Mouse (Mus musculus) hindbrain, embryonic 14.5 days (tissue): ENCODE data around the gene Rbfox1. TPM values are rescaled to one million over a fixed set of nuclear protein-coding genes. Genes with fewer than 3 reads are reported as not detected.

Source experiments
- ATAC-seq: fragments of 200-750 bp; cut with Nextera tagmentation; 2 replicates; pipeline ENCODE4 v1.8.0; 2017; ENCODE audit warnings: moderate number of reproducible peaks, mild to moderate bottlenecking, moderate TSS enrichment, moderate library complexity; ENCODE audit not compliant: low FRiP score
- DNase-seq: peaks from one replicate; pipeline ENCODE4 v3.0.0-alpha.2; 2015; ENCODE audit warnings: low spot score
- H3K27ac ChIP-seq: fragments of 300-500 bp; sonication (generic); 2 replicates; pipeline ENCODE4 v1.5.1; 2014; ENCODE audit warnings: mild to moderate bottlenecking, moderate library complexity
- H3K27me3 ChIP-seq: fragments of 300-500 bp; sonication (generic); 2 replicates; pipeline ENCODE4 v1.6.1; 2014; ENCODE audit warnings: mild to moderate bottlenecking, low read length, mixed read lengths; ENCODE audit not compliant: control insufficient read depth, insufficient read depth
- H3K36me3 ChIP-seq: fragments of 300-500 bp; sonication (generic); replicated peaks from 2 replicates; pipeline ENCODE4 v1.6.1; 2014; ENCODE audit not compliant: control insufficient read depth, insufficient read depth
- H3K4me1 ChIP-seq: fragments of 300-500 bp; sonication (generic); replicated peaks from 2 replicates; pipeline ENCODE4 v1.6.1; 2014; ENCODE audit warnings: antibody characterized with exemption, low read length, mixed read lengths; ENCODE audit not compliant: control insufficient read depth, insufficient read depth
- H3K4me2 ChIP-seq: fragments of 300-500 bp; sonication (generic); replicated peaks from 2 replicates; pipeline ENCODE4 v1.6.1; 2014; ENCODE audit warnings: mild to moderate bottlenecking, moderate library complexity
- H3K4me3 ChIP-seq: fragments of 300-500 bp; sonication (generic); replicated peaks from 2 replicates; pipeline ENCODE4 v1.5.1; 2014; ENCODE audit warnings: mild to moderate bottlenecking, low read length
- H3K9ac ChIP-seq: fragments of 300-500 bp; sonication (generic); 2 replicates; pipeline ENCODE4 v1.6.1; 2014
- H3K9me3 ChIP-seq: fragments of 300-500 bp; sonication (generic); 2 replicates; pipeline ENCODE4 v1.6.1; 2016; ENCODE audit warnings: low read length; ENCODE audit not compliant: control insufficient read depth
- WGBS: fragments of 180-500 bp; shearing (Covaris S2); extraction: QIAGEN DNeasy Blood & Tissue Kit; methylation state at CpG from one replicate; pipeline ENCODE4 v1.1.7; 2014; 5-methylcytosine and 5-hydroxymethylcytosine counted together
- polyA plus RNA-seq: library from polyadenylated mRNA; unstranded; fragments of >200 nt; fragmentation: Nextera tagmentation; extraction: Ambion mirVana; gene quantifications from 2 replicates; pipeline ENCODE4 v1.2.1, GENCODE M21; 2014

Rbfox1 gene
- polyA plus RNA-seq, 1 experiment from 2014 or later = 217 TPM

- H3K9ac ChIP-seq = peak overlapping the region; percentile 85
- H3K4me1 ChIP-seq = peaks cover 21% of the 10 kb centered on the region
- H3K27me3 ChIP-seq = peaks cover 9% of the 10 kb centered on the region; the same call in 1 of the 2 replicates
- H3K36me3 ChIP-seq = no peaks in the 10 kb centered on the region
- no peaks in the 10 kb centered on the region for H3K9me3 ChIP-seq
- H3K4me2 ChIP-seq = peak overlapping the region; percentile 82
- ATAC-seq (no peak), DNase-seq (no peak)
- peak overlapping the region; percentile 94 for H3K27ac ChIP-seq
- WGBS = under 1% methylated on average over 18 of the region's 18 CpGs
- H3K4me3 ChIP-seq = peak overlapping the region; percentile 44
Observed at GRCm38 (mm10) chr16:7038639-7039260, 1153.6 kb downstream of the Rbfox1 start.

GRCm38 (mm10) chr16:7039404-7040367, 1154.5 kb downstream of the Rbfox1 start:
- Histone ChIP-seq H3K36me3 (no peaks in the 10 kb centered on the region), H3K27ac (peak overlapping the region; percentile 94), H3K4me2 (peak overlapping the region; percentile 82), H3K9me3 (no peaks in the 10 kb centered on the region), H3K4me1 (peaks cover 31% of the 10 kb centered on the region), H3K9ac (peak overlapping the region; percentile 85), H3K4me3 (peak overlapping the region; percentile 44), H3K27me3 (peaks cover 9% of the 10 kb centered on the region; the same call in 1 of the 2 replicates)
- ATAC-seq (peak; percentile 77; the same call in 1 of the 2 replicates), DNase-seq (no peak)
- WGBS = 1% methylated on average over 29 of the region's 30 CpGs

GRCm38 (mm10) chr16:7040691-7041090, 1155.5 kb downstream of the Rbfox1 start:
- H3K27ac ChIP-seq = peak overlapping the region; percentile 94
- peaks cover 33% of the 10 kb centered on the region for H3K4me1 ChIP-seq
- ATAC-seq = no peak
- H3K9me3 ChIP-seq = no peaks in the 10 kb centered on the region
- H3K27me3 ChIP-seq = peaks cover 9% of the 10 kb centered on the region; the same call in 1 of the 2 replicates
- peak overlapping the region; percentile 44 for H3K4me3 ChIP-seq
- no peaks in the 10 kb centered on the region for H3K36me3 ChIP-seq
- 25% methylated on average over 6 of the region's 6 CpGs for WGBS
- peak overlapping the region; percentile 82 for H3K4me2 ChIP-seq
- DNase-seq = no peak
- peak overlapping the region; percentile 85 for H3K9ac ChIP-seq

- Histone ChIP-seq H3K4me3 (no peak overlapping the region), H3K27me3 (no peaks in the 10 kb centered on the region), H3K27ac (no peak overlapping the region), H3K9me3 (no peaks in the 10 kb centered on the region), H3K4me2 (no peak overlapping the region), H3K36me3 (no peaks in the 10 kb centered on the region), H3K4me1 (peaks cover 65% of the 10 kb centered on the region), H3K9ac (no peak overlapping the region)
- WGBS = 77% methylated on average over 2 of the region's 2 CpGs
- DNase-seq (no peak), ATAC-seq (no peak)
Observed at GRCm38 (mm10) chr16:7047421-7047820, 1162.3 kb downstream of the Rbfox1 start.

- no peak for ATAC-seq
- no peaks in the 10 kb centered on the region for H3K27me3 ChIP-seq
- 4% methylated on average over 18 of the region's 18 CpGs for WGBS
- peak; percentile 80 for DNase-seq
- peak overlapping the region; percentile 25 for H3K9ac ChIP-seq
- H3K4me3 ChIP-seq = peak overlapping the region; percentile 9; the same call in 1 of the 2 replicates
- H3K4me1 ChIP-seq = peaks cover 54% of the 10 kb centered on the region
- H3K36me3 ChIP-seq = no peaks in the 10 kb centered on the region
- H3K27ac ChIP-seq = peak overlapping the region; percentile 53; the same call in 1 of the 2 replicates
- H3K9me3 ChIP-seq = no peaks in the 10 kb centered on the region
- H3K4me2 ChIP-seq = peak overlapping the region; percentile 42
Observed at GRCm38 (mm10) chr16:7049162-7049971, 1164.2 kb downstream of the Rbfox1 start.

- peak overlapping the region; percentile 32 for H3K4me2 ChIP-seq
- no peaks in the 10 kb centered on the region for H3K27me3 ChIP-seq
- H3K27ac ChIP-seq = peak overlapping the region; percentile 57
- H3K4me3 ChIP-seq = no peak overlapping the region
- H3K9ac ChIP-seq = peak overlapping the region; percentile 35; the same call in 1 of the 2 replicates
- peaks cover 46% of the 10 kb centered on the region for H3K4me1 ChIP-seq
- ATAC-seq (0 out of 2 replicates have a peak, but pooled peaks have one; percentile 31), DNase-seq (no peak)
- no peaks in the 10 kb centered on the region for H3K9me3 ChIP-seq
- 45% methylated on average over 9 of the region's 9 CpGs for WGBS
- no peaks in the 10 kb centered on the region for H3K36me3 ChIP-seq
Observed at GRCm38 (mm10) chr16:7050945-7051344, 1165.8 kb downstream of the Rbfox1 start.

GRCm38 (mm10) chr16:7051991-7052390, 1166.8 kb downstream of the Rbfox1 start:
- no peak for DNase-seq

GRCm38 (mm10) chr16:7052408-7052807, 1167.3 kb downstream of the Rbfox1 start:
- WGBS = 4% methylated on average over 9 of the region's 9 CpGs
- no peaks in the 10 kb centered on the region for H3K27me3 ChIP-seq
- no peaks in the 10 kb centered on the region for H3K36me3 ChIP-seq
- peaks cover 43% of the 10 kb centered on the region for H3K4me1 ChIP-seq
- H3K9me3 ChIP-seq = no peaks in the 10 kb centered on the region
- ATAC-seq (no peak), DNase-seq (no peak)
- H3K4me3 ChIP-seq = no peak overlapping the region
- H3K9ac ChIP-seq = peak overlapping the region; percentile 35
- H3K4me2 ChIP-seq = peak overlapping the region; percentile 32
- H3K27ac ChIP-seq = peak overlapping the region; percentile 57

More at GRCm38 (mm10) chr16:7051991-7052390, 1166.8 kb downstream of the Rbfox1 start:
- 53% methylated on average over 9 of the region's 9 CpGs for WGBS
- Histone ChIP-seq H3K4me3 (no peak overlapping the region), H3K4me2 (peak overlapping the region; percentile 32), H3K9ac (peak overlapping the region; percentile 35), H3K4me1 (peaks cover 43% of the 10 kb centered on the region), H3K27me3 (no peaks in the 10 kb centered on the region), H3K36me3 (no peaks in the 10 kb centered on the region), H3K27ac (peak overlapping the region; percentile 57), H3K9me3 (no peaks in the 10 kb centered on the region)
- no peak for ATAC-seq
